Mouse (Mus musculus) heart, adult 10 weeks (tissue): ENCODE measurements around the gene Hnrnph1. TPM values are rescaled to one million over a fixed set of nuclear protein-coding genes. Genes with fewer than 3 reads are reported as not detected.

Source experiments
- polyA plus RNA-seq: library from polyadenylated mRNA; stranded (reverse); fragments of 350-450 nt; fragmentation: Illumina TruSeq; extraction: RNeasy Lipid Tissue Mini Kit (QIAGEN cat#74804); gene quantifications from one replicate; pipeline ENCODE4 v1.2.3, GENCODE M21; 2014; ENCODE audit warnings: low read depth, low replicate concordance

Hnrnph1 gene
- polyA plus RNA-seq, result 247 TPM

GRCm38 (mm10) chr11:50376911-50377891, at the start of gene Hnrnph1:
Gene Hnrnph1 (plus strand): TSS chr11:50376990.

GRCm38 (mm10) chr11:50354162-50354561, 22.6 kb upstream of the Hnrnph1 start, which contains the start of gene Cby3:
Gene Cby3 (plus strand): TSS chr11:50354462.

GRCm38 (mm10) chr11:50430277-50431133, 53.7 kb downstream of the Hnrnph1 start, which contains the start of gene Rufy1:
Gene Rufy1 (minus strand): TSS chr11:50431125.

Other genes with a start within 250 kb of the Hnrnph1 start
- gene Tbc1d9b, start 245.6 kb upstream of the Hnrnph1 start, polyA plus RNA-seq, result 36.0 TPM
- gene Mrnip, start 202.5 kb upstream of the Hnrnph1 start, polyA plus RNA-seq, result 2.0 TPM
- gene Sqstm1, start 166.2 kb upstream of the Hnrnph1 start, polyA plus RNA-seq, result 462 TPM
- 57.3 TPM for gene Mgat4b, start 166.1 kb upstream of the Hnrnph1 start, polyA plus RNA-seq
- gene Ltc4s, start 138.4 kb upstream of the Hnrnph1 start, polyA plus RNA-seq, result 4.1 TPM
- 8.0 TPM for gene Maml1, start 84.7 kb upstream of the Hnrnph1 start, polyA plus RNA-seq
- gene Canx, start 51.3 kb upstream of the Hnrnph1 start, polyA plus RNA-seq, result 193 TPM
- not detected for gene Cby3, start 22.5 kb upstream of the Hnrnph1 start, polyA plus RNA-seq
- gene Rufy1, start 54.1 kb downstream of the Hnrnph1 start, polyA plus RNA-seq, result 31.9 TPM
- 9.6 TPM for gene Adamts2, start 225.1 kb downstream of the Hnrnph1 start, polyA plus RNA-seq